Mouse (Mus musculus): Measurements from ENCODE around the gene Plaa. TPM values are rescaled to one million over a fixed set of nuclear protein-coding genes. Genes with fewer than 3 reads are reported as not detected.

Gene Plaa
- polyA plus RNA-seq, 1 experiment: 157 TPM

DNA sequence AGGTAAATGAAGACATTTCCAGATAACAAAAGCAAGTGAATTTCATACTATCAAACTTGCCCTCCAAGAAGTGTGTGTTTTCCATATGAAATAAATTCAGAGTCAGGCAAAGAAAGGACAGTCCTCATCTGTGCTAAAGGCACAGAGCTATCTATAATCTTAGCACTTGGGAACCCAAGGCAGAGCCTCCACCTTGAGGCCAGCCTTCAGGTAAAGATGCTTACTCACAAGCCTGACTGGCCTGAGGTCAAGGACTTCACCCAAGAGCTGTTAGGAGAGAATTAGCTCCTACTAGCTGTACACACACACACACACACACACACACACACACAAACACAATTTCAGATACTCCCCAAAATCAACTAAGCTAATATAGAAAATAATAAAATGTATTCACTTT lies 10.3 kb downstream of the Plaa start:
- Histone ChIP-seq H3K4me1 (ENCODE audit: control insufficient read depth, insufficient read depth, low read length) (no peaks in the 10 kb centered on the region), H3K36me3 (ENCODE audit: control insufficient read depth, insufficient read depth, low read length, poor library complexity, severe bottlenecking) (peaks cover under 1% of the 10 kb centered on the region), H3K4me3 (ENCODE audit: low read depth, low read length) (no peak overlapping the region), H3K9ac (ENCODE audit: low read depth, poor library complexity, severe bottlenecking) (no peak overlapping the region), H3K9me3 (replicated peaks; ENCODE audit: control insufficient read depth, insufficient read depth, low read length, poor library complexity, severe bottlenecking) (no peaks in the 10 kb centered on the region), H3K27ac (ENCODE audit: insufficient read depth, low read length) (no peak overlapping the region), H3K27me3 (ENCODE audit: control insufficient read depth, insufficient read depth, low read length, poor library complexity, severe bottlenecking) (no peaks in the 10 kb centered on the region)
- TF ChIP-seq POLR2A (IDR thresholded peaks at IDR 0.05; ENCODE audit: insufficient read depth, low read length) (no peak), CTCF (IDR thresholded peaks at IDR 0.05; ENCODE audit: low read depth, low read length) (no peak), EP300 (IDR thresholded peaks at IDR 0.05; ENCODE audit: insufficient read depth, low read depth, low read length) (no peak)

GRCm38 (mm10) chr4:94591765-94592381 lies 11.2 kb downstream of the Plaa start:
- Histone ChIP-seq H3K4me1 (ENCODE audit: control insufficient read depth, insufficient read depth, low read length) (no peaks in the 10 kb centered on the region), H3K27me3 (ENCODE audit: control insufficient read depth, insufficient read depth, low read length, poor library complexity, severe bottlenecking) (no peaks in the 10 kb centered on the region), H3K36me3 (ENCODE audit: control insufficient read depth, insufficient read depth, low read length, poor library complexity, severe bottlenecking) (peaks cover 2% of the 10 kb centered on the region; the same call in 1 of the 2 replicates), H3K27ac (ENCODE audit: insufficient read depth, low read length) (no peak overlapping the region), H3K9ac (ENCODE audit: low read depth, poor library complexity, severe bottlenecking) (no peak overlapping the region), H3K4me3 (ENCODE audit: low read depth, low read length) (no peak overlapping the region), H3K9me3 (replicated peaks; ENCODE audit: control insufficient read depth, insufficient read depth, low read length, poor library complexity, severe bottlenecking) (no peaks in the 10 kb centered on the region)
- TF ChIP-seq EP300 (IDR thresholded peaks at IDR 0.05; ENCODE audit: insufficient read depth, low read depth, low read length) (no peak), CTCF (IDR thresholded peaks at IDR 0.05; ENCODE audit: low read depth, low read length) (no peak), POLR2A (IDR thresholded peaks at IDR 0.05; ENCODE audit: insufficient read depth, low read length) (no peak)

GRCm38 (mm10) chr4:94572677-94573076 lies 30.4 kb downstream of the Plaa start:
- Histone ChIP-seq H3K27me3 (ENCODE audit: control insufficient read depth, insufficient read depth, low read length, poor library complexity, severe bottlenecking) (no peaks in the 10 kb centered on the region), H3K36me3 (ENCODE audit: control insufficient read depth, insufficient read depth, low read length, poor library complexity, severe bottlenecking) (peaks cover 24% of the 10 kb centered on the region), H3K9me3 (replicated peaks; ENCODE audit: control insufficient read depth, insufficient read depth, low read length, poor library complexity, severe bottlenecking) (no peaks in the 10 kb centered on the region), H3K9ac (ENCODE audit: low read depth, poor library complexity, severe bottlenecking) (no peak overlapping the region), H3K4me1 (ENCODE audit: control insufficient read depth, insufficient read depth, low read length) (no peaks in the 10 kb centered on the region), H3K27ac (ENCODE audit: insufficient read depth, low read length) (no peak overlapping the region), H3K4me3 (ENCODE audit: low read depth, low read length) (no peak overlapping the region)
- TF ChIP-seq POLR2A (IDR thresholded peaks at IDR 0.05; ENCODE audit: insufficient read depth, low read length) (no peak), EP300 (IDR thresholded peaks at IDR 0.05; ENCODE audit: insufficient read depth, low read depth, low read length) (no peak), CTCF (IDR thresholded peaks at IDR 0.05; ENCODE audit: low read depth, low read length) (no peak)

DNA sequence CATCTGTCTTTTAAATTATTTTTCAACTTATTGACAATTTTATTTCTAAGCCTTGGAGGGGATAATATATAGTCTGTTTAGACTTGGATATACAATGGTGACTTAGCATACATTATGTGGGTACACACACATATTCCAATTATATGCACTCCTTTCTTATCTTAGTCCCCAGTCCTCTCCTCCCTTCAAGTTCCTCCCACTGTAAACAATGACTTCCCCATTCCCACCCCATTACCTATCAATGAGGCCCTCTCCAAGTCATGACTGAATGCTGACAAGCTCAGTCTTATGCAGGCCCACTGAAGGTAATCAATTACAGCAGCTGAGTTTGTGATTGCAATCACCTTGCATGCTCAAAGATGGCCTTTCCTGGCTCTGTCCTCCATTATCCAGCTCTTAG lies 38.7 kb downstream of the Plaa start:
- TF ChIP-seq EP300 (IDR thresholded peaks at IDR 0.05; ENCODE audit: insufficient read depth, low read depth, low read length) (no peak), CTCF (IDR thresholded peaks at IDR 0.05; ENCODE audit: low read depth, low read length) (no peak), POLR2A (IDR thresholded peaks at IDR 0.05; ENCODE audit: insufficient read depth, low read length) (no peak)
- H3K4me3 ChIP-seq (ENCODE audit: low read depth, low read length): no peak overlapping the region
- no peaks in the 10 kb centered on the region for H3K4me1 ChIP-seq (ENCODE audit: control insufficient read depth, insufficient read depth, low read length)

DNA sequence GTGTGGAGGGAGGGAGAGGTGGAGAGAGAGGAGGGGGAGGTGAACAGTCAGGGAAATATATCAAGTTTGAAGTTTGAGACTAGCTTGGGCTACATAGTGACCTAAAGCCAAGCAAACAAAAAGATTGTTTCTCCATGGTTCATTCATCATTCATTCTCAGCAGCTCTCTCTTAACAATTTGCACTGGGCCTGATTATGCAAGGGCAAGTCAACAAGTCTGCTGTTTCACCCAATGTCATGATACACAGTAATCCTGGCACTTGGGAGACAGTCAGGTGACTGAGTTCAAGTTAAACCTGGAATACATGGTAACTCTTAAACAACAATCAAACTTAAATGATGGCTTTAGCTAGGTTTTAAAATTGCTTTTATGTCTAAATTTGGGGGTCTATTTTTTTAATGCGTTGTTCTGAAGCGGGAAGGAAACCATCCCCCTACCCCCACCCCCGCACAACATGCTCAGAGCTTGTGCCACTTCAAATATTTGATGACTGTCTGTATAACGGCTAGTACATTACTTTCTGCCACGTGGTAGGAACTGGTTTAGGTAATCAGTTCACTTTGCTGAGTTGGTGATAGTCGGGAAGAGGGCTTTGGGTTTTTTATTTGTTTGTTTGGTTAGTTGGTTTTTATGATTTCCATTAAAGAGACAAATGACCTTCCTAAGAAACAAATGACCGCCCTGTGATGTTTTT lies 40.9 kb downstream of the Plaa start:
- no peaks in the 10 kb centered on the region for H3K36me3 ChIP-seq (ENCODE audit: control insufficient read depth, insufficient read depth, low read length, poor library complexity, severe bottlenecking)
- TF ChIP-seq EP300 (IDR thresholded peaks at IDR 0.05; ENCODE audit: insufficient read depth, low read depth, low read length) (no peak), CTCF (IDR thresholded peaks at IDR 0.05; ENCODE audit: low read depth, low read length) (no peak), POLR2A (IDR thresholded peaks at IDR 0.05; ENCODE audit: insufficient read depth, low read length) (no peak)
- H3K27ac ChIP-seq (ENCODE audit: insufficient read depth, low read length): no peak overlapping the region
- H3K9ac ChIP-seq (ENCODE audit: low read depth, poor library complexity, severe bottlenecking): no peak overlapping the region
- H3K27me3 ChIP-seq (ENCODE audit: control insufficient read depth, insufficient read depth, low read length, poor library complexity, severe bottlenecking): no peaks in the 10 kb centered on the region
- no peaks in the 10 kb centered on the region for H3K9me3 ChIP-seq (replicated peaks; ENCODE audit: control insufficient read depth, insufficient read depth, low read length, poor library complexity, severe bottlenecking)
- H3K4me3 ChIP-seq (ENCODE audit: low read depth, low read length): no peak overlapping the region
- H3K4me1 ChIP-seq (ENCODE audit: control insufficient read depth, insufficient read depth, low read length): no peaks in the 10 kb centered on the region

More for the DNA sequence above, 38.7 kb downstream of the Plaa start:
- Histone ChIP-seq H3K27ac (ENCODE audit: insufficient read depth, low read length) (no peak overlapping the region), H3K36me3 (ENCODE audit: control insufficient read depth, insufficient read depth, low read length, poor library complexity, severe bottlenecking) (peaks cover 3% of the 10 kb centered on the region), H3K9ac (ENCODE audit: low read depth, poor library complexity, severe bottlenecking) (no peak overlapping the region), H3K27me3 (ENCODE audit: control insufficient read depth, insufficient read depth, low read length, poor library complexity, severe bottlenecking) (no peaks in the 10 kb centered on the region), H3K9me3 (replicated peaks; ENCODE audit: control insufficient read depth, insufficient read depth, low read length, poor library complexity, severe bottlenecking) (no peaks in the 10 kb centered on the region)

DNA sequence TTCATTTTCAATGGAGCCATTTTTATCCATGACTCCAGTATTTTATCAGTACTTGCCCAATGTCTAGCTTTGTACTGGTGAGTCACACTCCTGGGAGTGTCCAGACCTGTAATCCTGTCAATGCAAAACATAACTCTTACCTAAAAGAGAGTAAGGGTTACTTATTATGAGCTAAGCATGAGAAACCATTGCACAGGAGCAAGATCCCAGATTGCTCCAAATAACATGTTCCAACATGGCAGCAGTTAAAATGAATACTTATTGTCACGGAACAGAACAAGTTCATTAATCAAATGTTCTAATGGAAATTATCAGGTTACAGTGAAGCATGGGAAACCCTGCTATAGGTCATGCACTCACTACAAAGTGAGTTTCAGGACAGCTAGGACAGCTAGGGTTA lies 42.7 kb downstream of the Plaa start:
- H3K4me1 ChIP-seq (ENCODE audit: control insufficient read depth, insufficient read depth, low read length): no peaks in the 10 kb centered on the region
- no peaks in the 10 kb centered on the region for H3K9me3 ChIP-seq (replicated peaks; ENCODE audit: control insufficient read depth, insufficient read depth, low read length, poor library complexity, severe bottlenecking)
- TF ChIP-seq CTCF (IDR thresholded peaks at IDR 0.05; ENCODE audit: low read depth, low read length): no peak
- TF ChIP-seq EP300 (IDR thresholded peaks at IDR 0.05; ENCODE audit: insufficient read depth, low read depth, low read length): no peak
- TF ChIP-seq POLR2A (IDR thresholded peaks at IDR 0.05; ENCODE audit: insufficient read depth, low read length): no peak

More for the DNA sequence above, 42.7 kb downstream of the Plaa start:
- H3K36me3 ChIP-seq (ENCODE audit: control insufficient read depth, insufficient read depth, low read length, poor library complexity, severe bottlenecking): no peaks in the 10 kb centered on the region
- no peak overlapping the region for H3K4me3 ChIP-seq (ENCODE audit: low read depth, low read length)
- no peak overlapping the region for H3K9ac ChIP-seq (ENCODE audit: low read depth, poor library complexity, severe bottlenecking)
- H3K27ac ChIP-seq (ENCODE audit: insufficient read depth, low read length): no peak overlapping the region
- H3K27me3 ChIP-seq (ENCODE audit: control insufficient read depth, insufficient read depth, low read length, poor library complexity, severe bottlenecking): no peaks in the 10 kb centered on the region

Measured in ES-Bruce4 (cell line).